Mouse (Mus musculus): ENCODE measurements around the gene Mmp10. TPM values are rescaled to one million over a fixed set of nuclear protein-coding genes. Genes with fewer than 3 reads are reported as not detected.

The Mmp10 gene
- polyA plus RNA-seq, 1 experiment, result not detected

DNA sequence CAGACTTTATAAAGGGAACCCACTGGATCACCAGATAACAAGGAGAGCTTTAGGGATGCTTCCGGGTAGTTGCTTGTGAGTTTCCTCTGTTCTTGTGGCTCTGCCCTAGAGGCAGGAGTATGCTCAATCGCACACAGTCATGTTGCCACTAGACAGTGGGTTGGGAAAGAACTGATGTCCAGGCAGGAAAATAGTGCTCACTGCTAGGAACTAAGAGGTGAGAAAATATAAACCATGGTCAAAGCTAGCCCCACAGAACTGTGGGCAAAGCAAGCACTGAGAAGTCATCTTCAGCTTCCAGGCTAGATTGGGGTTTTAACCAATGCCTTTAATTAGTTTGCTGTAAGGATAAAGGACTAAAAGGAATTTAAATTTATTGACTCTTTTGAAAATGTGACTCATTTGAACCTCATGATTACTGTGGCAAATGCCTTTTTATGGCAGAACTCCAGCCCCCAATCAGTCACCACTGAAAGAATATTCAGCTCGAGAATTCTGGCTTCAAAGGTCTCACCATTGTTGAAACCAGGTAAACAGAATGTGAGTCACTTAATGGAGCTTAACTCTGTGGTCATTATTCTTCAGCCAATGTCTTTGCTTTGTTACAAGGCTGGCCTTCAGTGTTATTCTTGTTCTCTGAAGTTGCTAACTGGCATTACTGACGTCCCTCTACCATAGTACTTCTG is 24.2 kb downstream of the Mmp10 start:
- TF ChIP-seq TAL1 (IDR thresholded peaks at IDR 0.05; ENCODE audit: low read length) (no peak), GATA1 (IDR thresholded peaks at IDR 0.05; ENCODE audit: low read length) (no peak)
- H3K36me3 ChIP-seq (ENCODE audit: control insufficient read depth), result no peaks in the 10 kb centered on the region
- H3K9me3 ChIP-seq (ENCODE audit: control insufficient read depth, low read length), result no peaks in the 10 kb centered on the region
- no peak overlapping the region for H3K4me3 ChIP-seq (replicated peaks)
- H3K4me1 ChIP-seq (ENCODE audit: control insufficient read depth), result no peaks in the 10 kb centered on the region
- no peaks in the 10 kb centered on the region for H3K27me3 ChIP-seq (ENCODE audit: control insufficient read depth)

DNA sequence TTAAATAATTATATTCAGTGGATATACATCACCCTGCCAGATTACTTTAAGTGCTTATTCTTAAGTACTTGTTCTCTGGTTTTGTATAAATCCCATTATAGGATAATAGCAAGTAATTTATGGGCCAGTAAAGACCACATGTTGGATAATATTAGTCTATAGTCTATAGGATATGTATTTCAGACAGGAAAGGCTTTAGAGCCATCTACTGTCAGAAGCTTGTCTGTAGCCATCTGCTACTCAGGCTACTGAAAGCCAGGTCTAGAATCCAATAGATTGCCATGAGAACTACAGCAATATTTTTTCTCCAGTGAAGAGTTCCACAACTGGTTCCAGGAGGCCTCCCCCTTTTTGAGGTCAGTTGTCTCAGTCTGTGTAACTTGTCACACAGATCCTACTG is 40.6 kb downstream of the Mmp10 start:
- no peaks in the 10 kb centered on the region for H3K36me3 ChIP-seq (ENCODE audit: control insufficient read depth)
- H3K9me3 ChIP-seq (ENCODE audit: control insufficient read depth, low read length), result no peaks in the 10 kb centered on the region
- H3K4me3 ChIP-seq (replicated peaks), result no peak overlapping the region
- H3K27me3 ChIP-seq (ENCODE audit: control insufficient read depth), result no peaks in the 10 kb centered on the region
- TF ChIP-seq GATA1 (IDR thresholded peaks at IDR 0.05; ENCODE audit: low read length) (no peak), TAL1 (IDR thresholded peaks at IDR 0.05; ENCODE audit: low read length) (no peak)
- no peaks in the 10 kb centered on the region for H3K4me1 ChIP-seq (ENCODE audit: control insufficient read depth)

DNA sequence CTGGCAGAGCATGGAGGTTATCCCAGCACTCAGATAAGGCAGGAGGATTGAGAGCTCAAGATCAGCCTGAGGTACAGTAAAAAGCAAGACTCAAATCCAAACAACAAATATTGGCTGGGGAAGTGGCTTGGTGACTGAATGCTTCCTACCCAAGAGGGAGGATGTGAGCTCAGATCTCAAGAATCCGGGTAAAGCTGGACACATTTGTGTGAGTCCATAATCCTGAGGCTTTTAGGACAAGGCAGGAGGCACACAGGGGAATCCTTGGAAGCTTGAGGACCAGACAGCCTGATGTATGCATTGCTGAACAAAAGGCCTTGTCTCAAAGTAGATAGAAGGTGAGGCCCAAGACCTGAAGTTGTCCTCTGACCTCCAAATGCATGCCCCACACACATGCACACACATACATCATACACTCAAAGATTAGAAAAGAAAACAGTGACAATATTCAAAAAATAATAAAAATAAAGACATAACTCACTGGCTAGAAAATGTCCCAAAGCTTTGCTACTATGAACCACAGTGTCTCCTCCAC is 42.8 kb downstream of the Mmp10 start:
- no peaks in the 10 kb centered on the region for H3K9me3 ChIP-seq (ENCODE audit: control insufficient read depth, low read length)
- no peaks in the 10 kb centered on the region for H3K4me1 ChIP-seq (ENCODE audit: control insufficient read depth)
- no peak overlapping the region for H3K4me3 ChIP-seq (replicated peaks)
- no peaks in the 10 kb centered on the region for H3K36me3 ChIP-seq (ENCODE audit: control insufficient read depth)
- TF ChIP-seq GATA1 (IDR thresholded peaks at IDR 0.05; ENCODE audit: low read length) (no peak), TAL1 (IDR thresholded peaks at IDR 0.05; ENCODE audit: low read length) (no peak)
- H3K27me3 ChIP-seq (ENCODE audit: control insufficient read depth), result no peaks in the 10 kb centered on the region

DNA sequence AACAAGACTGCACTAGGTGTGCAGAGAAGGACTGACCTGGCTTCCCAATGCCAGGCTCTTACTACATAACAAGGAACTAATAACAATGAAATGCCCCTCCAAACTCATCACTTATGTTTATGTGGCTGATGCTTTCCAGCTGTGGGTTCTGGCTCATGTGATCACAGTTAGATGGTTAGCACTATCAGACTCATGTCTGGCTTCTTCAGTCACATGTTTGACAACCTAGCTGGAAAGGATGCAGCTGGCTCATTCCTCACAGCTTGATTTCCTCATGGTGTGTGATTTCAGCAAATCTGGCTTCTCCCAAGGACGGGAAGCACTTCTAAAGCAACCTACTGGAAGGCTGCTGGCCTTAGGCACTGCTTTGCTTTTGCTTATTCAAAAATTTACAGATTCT is 43.3 kb downstream of the Mmp10 start:
- no peaks in the 10 kb centered on the region for H3K4me1 ChIP-seq (ENCODE audit: control insufficient read depth)
- no peak for TF ChIP-seq TAL1 (IDR thresholded peaks at IDR 0.05; ENCODE audit: low read length)
- TF ChIP-seq GATA1 (IDR thresholded peaks at IDR 0.05; ENCODE audit: low read length), result no peak

DNA sequence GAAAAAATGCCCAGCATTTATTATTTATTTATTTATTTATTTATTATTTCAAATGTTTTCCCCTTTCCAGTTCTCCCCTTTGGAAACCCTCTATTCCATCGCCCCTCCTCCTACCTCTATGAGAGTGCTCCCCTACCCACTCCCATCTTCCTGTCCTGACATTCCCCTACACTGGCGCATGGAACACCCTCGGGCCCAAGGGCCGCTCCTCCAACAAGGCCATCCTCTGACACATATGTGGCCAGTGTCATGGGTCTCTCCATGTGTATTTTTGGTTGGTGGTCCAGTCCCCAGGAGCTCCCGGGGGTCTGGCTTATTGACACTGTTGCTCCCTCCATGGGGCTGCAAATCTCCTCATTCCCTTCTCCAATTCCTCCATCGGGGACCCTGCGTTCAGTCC is 43.8 kb downstream of the Mmp10 start:
- TF ChIP-seq GATA1 (IDR thresholded peaks at IDR 0.05; ENCODE audit: low read length) (no peak), TAL1 (IDR thresholded peaks at IDR 0.05; ENCODE audit: low read length) (no peak)
- no peaks in the 10 kb centered on the region for H3K27me3 ChIP-seq (ENCODE audit: control insufficient read depth)

More for the DNA sequence above, 43.3 kb downstream of the Mmp10 start:
- no peaks in the 10 kb centered on the region for H3K36me3 ChIP-seq (ENCODE audit: control insufficient read depth)
- H3K9me3 ChIP-seq (ENCODE audit: control insufficient read depth, low read length), result no peaks in the 10 kb centered on the region
- no peak overlapping the region for H3K4me3 ChIP-seq (replicated peaks)
- H3K27me3 ChIP-seq (ENCODE audit: control insufficient read depth), result no peaks in the 10 kb centered on the region

DNA sequence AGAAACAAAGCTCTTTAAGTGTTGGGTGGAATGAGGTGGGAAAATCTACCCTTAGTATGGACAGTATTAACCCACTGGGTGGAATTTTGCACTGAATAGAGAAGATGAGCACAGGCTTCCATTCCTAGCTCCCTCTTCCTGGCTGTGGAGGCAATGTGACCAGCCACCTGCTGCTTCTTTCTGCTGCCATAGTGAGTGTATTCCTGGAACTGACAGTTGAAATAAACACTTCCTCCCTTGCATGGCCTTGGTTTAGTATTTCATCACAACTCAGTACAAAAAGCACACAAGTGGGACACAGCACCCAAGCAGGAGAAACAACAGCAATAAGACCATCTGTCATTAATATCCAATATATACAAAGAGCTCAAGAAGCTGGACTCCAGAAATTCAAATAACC is 49.8 kb downstream of the Mmp10 start:
- Histone ChIP-seq H3K27me3 (ENCODE audit: control insufficient read depth) (no peaks in the 10 kb centered on the region), H3K36me3 (ENCODE audit: control insufficient read depth) (no peaks in the 10 kb centered on the region), H3K9me3 (ENCODE audit: control insufficient read depth, low read length) (no peaks in the 10 kb centered on the region), H3K4me3 (replicated peaks) (no peak overlapping the region), H3K4me1 (ENCODE audit: control insufficient read depth) (no peaks in the 10 kb centered on the region)
- TF ChIP-seq GATA1 (IDR thresholded peaks at IDR 0.05; ENCODE audit: low read length) (no peak), TAL1 (IDR thresholded peaks at IDR 0.05; ENCODE audit: low read length) (no peak)

More for the DNA sequence above, 43.8 kb downstream of the Mmp10 start:
- H3K4me1 ChIP-seq (ENCODE audit: control insufficient read depth), result no peaks in the 10 kb centered on the region
- H3K9me3 ChIP-seq (ENCODE audit: control insufficient read depth, low read length), result no peaks in the 10 kb centered on the region
- H3K36me3 ChIP-seq (ENCODE audit: control insufficient read depth), result no peaks in the 10 kb centered on the region
- H3K4me3 ChIP-seq (replicated peaks), result no peak overlapping the region

DNA sequence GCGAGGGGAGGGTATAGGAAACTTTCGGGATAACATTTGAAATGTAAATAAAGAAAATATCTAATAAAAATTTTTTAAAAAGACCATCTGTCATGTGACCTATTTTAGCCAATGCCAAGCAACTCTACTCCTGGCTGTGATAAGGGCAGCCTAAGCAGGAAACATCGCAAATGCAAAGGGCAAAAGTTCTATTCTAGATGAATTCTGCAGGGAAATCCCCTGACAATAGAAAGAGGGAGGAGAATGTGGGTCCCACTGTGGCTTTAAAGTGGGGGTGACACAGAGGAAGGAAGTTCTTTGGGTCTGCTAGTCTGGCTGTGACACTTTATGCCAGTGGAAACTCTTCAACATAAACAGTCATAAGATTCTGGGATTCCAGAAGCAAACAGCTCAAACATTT is 51.4 kb downstream of the Mmp10 start:
- no peaks in the 10 kb centered on the region for H3K36me3 ChIP-seq (ENCODE audit: control insufficient read depth)
- no peak overlapping the region for H3K4me3 ChIP-seq (replicated peaks)
- no peak for TF ChIP-seq GATA1 (IDR thresholded peaks at IDR 0.05; ENCODE audit: low read length)
- no peak for TF ChIP-seq TAL1 (IDR thresholded peaks at IDR 0.05; ENCODE audit: low read length)
- H3K27me3 ChIP-seq (ENCODE audit: control insufficient read depth), result no peaks in the 10 kb centered on the region
- H3K9me3 ChIP-seq (ENCODE audit: control insufficient read depth, low read length), result no peaks in the 10 kb centered on the region
- H3K4me1 ChIP-seq (ENCODE audit: control insufficient read depth), result no peaks in the 10 kb centered on the region

DNA sequence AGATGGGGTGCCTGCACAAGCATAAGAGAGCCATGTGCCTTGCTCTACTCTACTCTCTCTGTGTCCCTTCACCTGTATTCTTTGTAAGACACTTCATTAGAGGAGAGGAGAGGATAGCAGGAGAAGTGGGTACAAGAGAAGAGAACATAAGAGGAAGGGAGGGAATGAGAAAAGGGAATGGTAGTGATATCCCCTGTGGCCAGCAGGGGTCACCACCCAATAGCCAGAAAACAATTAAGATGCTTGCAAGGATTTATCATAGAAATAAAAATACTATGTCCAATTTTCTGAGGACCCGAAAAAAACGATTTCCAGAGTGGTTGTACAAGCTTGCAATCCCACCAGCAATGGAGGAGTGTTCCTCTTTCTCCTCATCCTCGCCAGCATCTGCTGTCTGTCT is 52.2 kb downstream of the Mmp10 start:
- H3K4me3 ChIP-seq (replicated peaks), result no peak overlapping the region
- no peaks in the 10 kb centered on the region for H3K9me3 ChIP-seq (ENCODE audit: control insufficient read depth, low read length)
- TF ChIP-seq GATA1 (IDR thresholded peaks at IDR 0.05; ENCODE audit: low read length) (no peak), TAL1 (IDR thresholded peaks at IDR 0.05; ENCODE audit: low read length) (no peak)
- H3K36me3 ChIP-seq (ENCODE audit: control insufficient read depth), result no peaks in the 10 kb centered on the region
- H3K27me3 ChIP-seq (ENCODE audit: control insufficient read depth), result no peaks in the 10 kb centered on the region
- no peaks in the 10 kb centered on the region for H3K4me1 ChIP-seq (ENCODE audit: control insufficient read depth)

DNA sequence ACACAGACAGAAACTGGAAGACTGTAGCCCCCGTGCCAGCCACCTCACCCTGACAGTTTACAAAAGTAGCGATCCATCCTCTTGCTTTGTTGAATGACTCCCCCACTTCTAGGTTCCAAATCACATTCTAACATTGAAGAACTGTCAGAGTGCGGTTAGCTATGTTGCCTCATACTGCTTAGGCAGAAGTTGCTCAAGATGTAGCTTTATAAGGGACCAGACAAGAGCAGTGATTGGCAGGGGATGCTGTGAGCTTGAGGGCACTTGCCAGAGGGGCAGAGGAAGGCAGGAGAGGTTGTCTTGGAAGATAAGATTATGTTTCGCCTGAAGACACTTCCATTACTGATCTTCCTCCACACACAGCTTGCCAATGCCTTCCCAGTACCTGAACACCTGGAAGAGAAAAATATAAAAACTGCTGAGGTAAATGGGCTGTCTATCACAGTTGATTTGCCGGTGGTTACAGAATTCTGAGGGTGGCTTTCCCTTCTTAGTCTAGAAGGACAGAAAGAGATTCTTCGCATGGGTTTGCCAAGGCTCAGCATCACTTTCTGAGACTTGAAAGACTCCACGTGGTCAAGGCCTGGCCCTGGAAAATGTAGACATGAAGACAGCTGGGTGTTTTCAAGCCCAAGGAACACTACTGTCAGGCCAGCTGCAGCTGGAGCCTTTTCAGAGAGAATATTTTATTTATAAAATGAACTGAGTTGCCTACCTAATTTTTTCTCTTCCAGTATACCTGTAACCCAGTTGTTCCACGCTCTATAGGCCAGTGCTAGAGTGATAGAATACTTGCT is 56.3 kb downstream of the Mmp10 start, which contains the start of gene Mmp8:
Gene Mmp8, plus strand, starts transcription at position 236 of the 797 bp plus-strand sequence.
- Histone ChIP-seq H3K36me3 (ENCODE audit: control insufficient read depth) (no peaks in the 10 kb centered on the region), H3K27me3 (ENCODE audit: control insufficient read depth) (no peaks in the 10 kb centered on the region), H3K4me3 (replicated peaks) (no peak within 1 kb of the TSS), H3K4me1 (ENCODE audit: control insufficient read depth) (no peaks in the 10 kb centered on the region), H3K9me3 (ENCODE audit: control insufficient read depth, low read length) (no peaks in the 10 kb centered on the region)
- no peak for TF ChIP-seq TAL1 (IDR thresholded peaks at IDR 0.05; ENCODE audit: low read length)
- TF ChIP-seq GATA1 (IDR thresholded peaks at IDR 0.05; ENCODE audit: low read length), result no peak

Other genes starting within 250 kb of the Mmp10 start
- gene Mmp13, start 229.8 kb upstream of the Mmp10 start, polyA plus RNA-seq (2012), result not detected in 2 replicates
- gene Mmp12, start 158.0 kb upstream of the Mmp10 start, polyA plus RNA-seq (2012), result not detected in 2 replicates
- not detected in 2 replicates for gene Mmp1b, start 114.3 kb upstream of the Mmp10 start, polyA plus RNA-seq (2012)
- not detected in 2 replicates for gene Mmp3, start 56.5 kb upstream of the Mmp10 start, polyA plus RNA-seq (2012)
- gene Mmp8, start 56.1 kb downstream of the Mmp10 start, polyA plus RNA-seq (2012), result not detected in 2 replicates
- not detected in 2 replicates for gene Mmp27, start 69.0 kb downstream of the Mmp10 start, polyA plus RNA-seq (2012)
- not detected in 2 replicates for gene Mmp20, start 125.9 kb downstream of the Mmp10 start, polyA plus RNA-seq (2012)
- gene Mmp7, start 189.7 kb downstream of the Mmp10 start, polyA plus RNA-seq (2012), result not detected in 2 replicates

Measured in erythroblast, embryonic 14.5 days (primary cell).